Mouse (Mus musculus) adrenal gland, postnatal 25 days (tissue): Measurements from ENCODE around the gene Ubash3a. TPM values are rescaled to one million over a fixed set of nuclear protein-coding genes. Genes with fewer than 3 reads are reported as not detected.

Experiments
- DNase-seq: peaks from one replicate; pipeline ENCODE4 v3.0.0; 2021; ENCODE audit warnings: mixed read lengths
- total RNA-seq: library from RNA; stranded (reverse); gene quantifications from 2 replicates; pipeline ENCODE4 v1.2.3, GENCODE M21; 2021

The Ubash3a gene
- total RNA-seq, 1 experiment from 2014 or later, result not detected

- peak; percentile 30 for DNase-seq
Observed at GRCm38 (mm10) chr17:31216068-31216955, 8.6 kb downstream of the Ubash3a start.

GRCm38 (mm10) chr17:31222810-31223310 is 15.2 kb downstream of the Ubash3a start:
- DNase-seq, result no peak

- DNase-seq, result no peak
Observed at GRCm38 (mm10) chr17:31223835-31224234, 16.2 kb downstream of the Ubash3a start.

- DNase-seq, result no peak
Observed at GRCm38 (mm10) chr17:31224591-31224990, 16.9 kb downstream of the Ubash3a start.

GRCm38 (mm10) chr17:31226368-31226767 is 18.7 kb downstream of the Ubash3a start:
- no peak for DNase-seq

- no peak for DNase-seq
Observed at GRCm38 (mm10) chr17:31226931-31227330, 19.3 kb downstream of the Ubash3a start.

- no peak for DNase-seq
Observed at GRCm38 (mm10) chr17:31231780-31232179, 24.1 kb downstream of the Ubash3a start.

- no peak for DNase-seq
Observed at GRCm38 (mm10) chr17:31232251-31233010, 24.8 kb downstream of the Ubash3a start.

GRCm38 (mm10) chr17:31235915-31236314 is 28.2 kb downstream of the Ubash3a start:
- no peak for DNase-seq

- DNase-seq, result no peak
Observed at GRCm38 (mm10) chr17:31238234-31239020, 30.8 kb downstream of the Ubash3a start.

- no peak for DNase-seq
Observed at GRCm38 (mm10) chr17:31241156-31241555, 33.5 kb downstream of the Ubash3a start.

- no peak for DNase-seq
Observed at GRCm38 (mm10) chr17:31242764-31243163, 35.1 kb downstream of the Ubash3a start.

- no peak for DNase-seq
Observed at GRCm38 (mm10) chr17:31245321-31245720, 37.6 kb downstream of the Ubash3a start.

GRCm38 (mm10) chr17:31247144-31247543 is 39.5 kb downstream of the Ubash3a start:
- no peak for DNase-seq

GRCm38 (mm10) chr17:31253951-31254350 is 46.3 kb downstream of the Ubash3a start:
- DNase-seq, result no peak

GRCm38 (mm10) chr17:31254463-31254931 is 46.8 kb downstream of the Ubash3a start:
- peak; percentile 77 for DNase-seq

- no peak for DNase-seq
Observed at GRCm38 (mm10) chr17:31257149-31257548, 49.5 kb downstream of the Ubash3a start.

- no peak for DNase-seq
Observed at GRCm38 (mm10) chr17:31257898-31258297, 50.2 kb downstream of the Ubash3a start.

- DNase-seq, result no peak
Observed at GRCm38 (mm10) chr17:31258310-31258865, 50.7 kb downstream of the Ubash3a start.

GRCm38 (mm10) chr17:31259145-31259544 is 51.5 kb downstream of the Ubash3a start:
- DNase-seq, result no peak

GRCm38 (mm10) chr17:31259825-31260224 is 52.2 kb downstream of the Ubash3a start:
- no peak for DNase-seq

- peak; percentile 93 for DNase-seq
Observed at GRCm38 (mm10) chr17:31260430-31260829, 52.8 kb downstream of the Ubash3a start.
